Mouse (Mus musculus) CH12.LX (cell line): Measurements from ENCODE around the gene Inpp5a.
A peak's percentile ranks its signal among the peaks of the same experiment; 100 is the strongest.

Experiments
- CHD2 ChIP-seq: IDR thresholded peaks from 2 replicates; pipeline ENCODE4 v1.6.1; 2011; ENCODE audit warnings: low read length, improper control_type of control experiment
- CTCF ChIP-seq, 2 experiments: IDR thresholded peaks in 1 of 2; conservative IDR thresholded peaks in 1 of 2; 2 replicates each; pipeline ENCODE4 v1.5.1; 2011 to 2012; ENCODE audit warnings: low read depth in 2 of 2, low read length in 2 of 2, improper control_type of control experiment in 1 of 2, inconsistent platforms in 1 of 2, mild to moderate bottlenecking in 1 of 2, moderate library complexity in 1 of 2
- EP300 ChIP-seq: IDR thresholded peaks from 2 replicates; pipeline ENCODE4 v1.6.1; 2011; ENCODE audit warnings: low read length, improper control_type of control experiment
- MEF2A ChIP-seq: IDR thresholded peaks from 2 replicates; pipeline ENCODE4 v1.6.1; 2014; ENCODE audit warnings: low read depth, mild to moderate bottlenecking, inconsistent platforms, low read length, improper control_type of control experiment, borderline replicate concordance
- MYC ChIP-seq: IDR thresholded peaks from 2 replicates; pipeline ENCODE4 v1.6.1; 2011; ENCODE audit warnings: low read depth, mild to moderate bottlenecking, improper control_type of control experiment, low read length
- POLR2A ChIP-seq: IDR thresholded peaks from 2 replicates; pipeline ENCODE4 v1.6.1; 2011; ENCODE audit warnings: low read depth, mild to moderate bottlenecking, improper control_type of control experiment, low read length
- RAD21 ChIP-seq: IDR thresholded peaks from 2 replicates; pipeline ENCODE4 v1.6.1; 2011; ENCODE audit warnings: low read depth, mild to moderate bottlenecking, low read length, improper control_type of control experiment, moderate library complexity
- RCOR1 ChIP-seq: conservative IDR thresholded peaks from 2 replicates; pipeline ENCODE4 v1.6.1; 2012; ENCODE audit warnings: low read depth, mild to moderate bottlenecking, inconsistent platforms, low read length, improper control_type of control experiment
- USF1 ChIP-seq: IDR thresholded peaks from 2 replicates; pipeline ENCODE4 v1.6.1; 2014; ENCODE audit warnings: low read depth, mild to moderate bottlenecking, inconsistent platforms, low read length, improper control_type of control experiment
- ZC3H11A ChIP-seq: IDR thresholded peaks from 2 replicates; pipeline ENCODE4 v1.6.1; 2012; ENCODE audit warnings: low read depth, mild to moderate bottlenecking, inconsistent platforms, low read length, improper control_type of control experiment
- ZNF384 ChIP-seq: IDR thresholded peaks from 2 replicates; pipeline ENCODE4 v1.6.1; 2012; ENCODE audit warnings: low read depth, low read length, improper control_type of control experiment, inconsistent platforms

DNA sequence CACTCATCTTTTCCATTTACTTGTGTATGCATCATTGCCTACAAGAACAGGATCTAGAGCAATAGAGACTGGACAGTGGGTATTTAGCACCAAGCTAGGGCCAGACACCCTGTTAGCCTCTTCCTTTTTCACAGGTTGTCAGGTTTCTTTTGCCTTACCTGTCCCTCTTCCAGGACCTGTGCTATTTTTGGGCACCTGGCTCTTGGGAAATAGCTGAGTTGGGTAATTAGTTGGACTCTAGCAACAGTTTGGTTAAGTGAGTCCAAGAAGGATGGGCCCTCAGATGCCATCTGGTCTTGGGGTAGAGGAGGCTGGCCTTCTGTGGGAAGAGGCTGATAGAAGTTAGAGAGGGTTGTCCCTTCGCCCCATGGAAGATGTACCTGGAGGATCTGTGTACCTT is 29.5 kb downstream of the Inpp5a start:
- TF ChIP-seq CHD2 = no peak
- no peak for TF ChIP-seq CTCF (conservative IDR thresholded peaks at IDR 0.05 in 1 of 2, IDR thresholded peaks at IDR 0.05 in 1 of 2; ENCODE audit: low read depth in 2 of 2, low read length in 2 of 2)
- TF ChIP-seq RCOR1 = no peak
- no peak for TF ChIP-seq POLR2A
- TF ChIP-seq USF1 = no peak
- no peak for TF ChIP-seq ZNF384
- TF ChIP-seq ZC3H11A = no peak
- no peak for TF ChIP-seq MYC
- TF ChIP-seq MEF2A = no peak
- peak; percentile 58; the same call in 1 of the 2 replicates for TF ChIP-seq EP300
- TF ChIP-seq RAD21 = no peak
